Mouse (Mus musculus) lung, embryonic 15.5 days (tissue): ENCODE data around the gene Chchd3. TPM values are rescaled to one million over a fixed set of nuclear protein-coding genes. Genes with fewer than 3 reads are reported as not detected.
A peak's percentile ranks its signal among the peaks of the same experiment; 100 is the strongest.

Source experiments
- ATAC-seq: fragments of 200-750 bp; cut with Nextera tagmentation; 2 replicates; pipeline ENCODE4 v1.8.0; 2017; ENCODE audit warnings: moderate number of reproducible peaks, borderline replicate concordance; ENCODE audit not compliant: low FRiP score, low TSS enrichment; ENCODE audit errors: extremely low read depth
- H3K27ac ChIP-seq: fragments of 300-500 bp; sonication (generic); 2 replicates; pipeline ENCODE4 v1.5.1; 2015; ENCODE audit warnings: moderate library complexity, mild to moderate bottlenecking, inconsistent platforms
- H3K27me3 ChIP-seq: fragments of 300-500 bp; sonication (generic); 2 replicates; pipeline ENCODE4 v1.6.1; 2015; ENCODE audit warnings: inconsistent platforms
- H3K36me3 ChIP-seq: fragments of 300-500 bp; sonication (generic); 2 replicates; pipeline ENCODE4 v1.6.1; 2015; ENCODE audit warnings: inconsistent platforms
- H3K4me1 ChIP-seq: fragments of 300-500 bp; sonication (generic); 2 replicates; pipeline ENCODE4 v1.6.1; 2015; ENCODE audit warnings: inconsistent platforms
- H3K4me2 ChIP-seq: fragments of 300-500 bp; sonication (generic); 2 replicates; pipeline ENCODE4 v1.6.1; 2015; ENCODE audit warnings: inconsistent platforms, mild to moderate bottlenecking, moderate library complexity
- H3K4me3 ChIP-seq: fragments of 300-500 bp; sonication (generic); 2 replicates; pipeline ENCODE4 v1.5.1; 2015; ENCODE audit warnings: mild to moderate bottlenecking, inconsistent platforms
- H3K9ac ChIP-seq: fragments of 300-500 bp; sonication (generic); 2 replicates; pipeline ENCODE4 v1.6.1; 2015; ENCODE audit warnings: inconsistent platforms
- H3K9me3 ChIP-seq: fragments of 300-500 bp; sonication (generic); 2 replicates; pipeline ENCODE4 v1.6.1; 2016; ENCODE audit warnings: inconsistent platforms
- WGBS: fragments of 180-500 bp; shearing (Covaris S2); methylation state at CpG from one replicate; pipeline ENCODE4 v1.1.7; 2015; 5-methylcytosine and 5-hydroxymethylcytosine counted together
- polyA plus RNA-seq: library from polyadenylated mRNA; unstranded; fragments of >200 nt; fragmentation: Nextera tagmentation; extraction: Ambion mirVana; gene quantifications from 2 replicates; pipeline ENCODE4 v1.2.1, GENCODE M21; 2015

Gene Chchd3
- polyA plus RNA-seq, 1 experiment from 2014 or later, result 103 TPM

DNA sequence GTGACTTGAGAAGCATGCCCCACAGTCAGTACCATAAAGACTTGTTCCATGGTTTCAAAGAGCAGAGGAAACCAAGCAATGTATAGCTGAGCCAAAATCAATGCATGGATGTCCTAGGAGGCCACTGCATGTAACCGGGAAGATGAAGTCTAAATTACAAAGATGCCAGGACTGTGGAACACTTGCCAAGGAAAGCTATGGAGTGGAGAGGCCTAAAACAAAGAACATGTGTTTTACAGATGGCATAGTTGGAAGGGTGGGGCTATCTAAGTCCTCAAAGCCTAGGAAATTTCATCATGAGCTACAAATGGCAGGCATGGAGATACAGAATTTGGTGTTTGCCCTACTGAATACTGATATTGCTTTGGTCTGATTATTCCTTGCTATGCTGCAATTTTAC lies 137.7 kb downstream of the Chchd3 start:
- Histone ChIP-seq H3K4me3 (no peak overlapping the region), H3K27ac (no peak overlapping the region), H3K27me3 (no peaks in the 10 kb centered on the region), H3K36me3 (peaks cover 2% of the 10 kb centered on the region; the same call in 1 of the 2 replicates), H3K9me3 (no peaks in the 10 kb centered on the region), H3K9ac (no peak overlapping the region), H3K4me2 (no peak overlapping the region), H3K4me1 (no peaks in the 10 kb centered on the region)
- no peak for ATAC-seq
- WGBS, result 70% methylated on average over 1 of the region's 1 CpGs

DNA sequence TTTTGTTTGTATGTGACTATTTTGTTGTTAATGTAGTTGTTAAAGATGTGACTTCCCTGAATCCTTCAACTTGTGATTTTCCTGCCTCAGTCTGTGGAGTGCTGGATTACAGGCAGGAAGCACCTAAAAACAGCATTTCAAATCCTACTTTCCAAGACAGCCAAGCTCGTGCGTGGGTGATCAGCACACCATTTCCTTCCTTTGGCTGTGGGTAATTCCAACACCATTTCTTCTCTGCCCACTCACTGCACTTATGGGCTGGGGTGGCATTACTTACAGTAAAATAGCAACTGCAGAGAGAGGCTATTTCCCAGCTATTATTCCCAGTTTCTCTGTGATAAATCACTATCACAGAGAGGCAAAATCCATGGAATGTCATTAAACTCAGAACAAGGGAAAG lies 140.0 kb downstream of the Chchd3 start:
- ATAC-seq, result no peak
- H3K9me3 ChIP-seq, result no peaks in the 10 kb centered on the region

DNA sequence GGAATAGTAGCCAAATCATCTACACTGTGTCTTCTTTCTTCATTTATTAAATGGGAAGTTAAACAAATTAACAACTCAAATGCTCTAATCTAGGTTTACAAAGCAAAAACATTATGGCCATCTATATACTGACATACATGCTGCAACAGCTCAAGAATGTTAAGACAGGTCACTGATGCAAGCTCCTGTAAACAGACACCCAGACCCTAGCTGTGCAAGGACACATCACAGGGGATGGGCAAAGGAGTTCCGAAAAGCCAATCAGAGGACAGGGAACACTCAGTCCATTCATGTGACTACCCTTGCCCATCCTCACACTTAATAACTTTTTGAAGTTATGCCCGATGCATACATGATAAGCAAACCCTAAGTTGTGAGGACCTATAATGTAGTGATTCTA lies 149.4 kb downstream of the Chchd3 start:
- Histone ChIP-seq H3K4me1 (no peaks in the 10 kb centered on the region), H3K27ac (no peak overlapping the region), H3K36me3 (no peaks in the 10 kb centered on the region), H3K27me3 (no peaks in the 10 kb centered on the region), H3K4me3 (no peak overlapping the region), H3K4me2 (no peak overlapping the region), H3K9me3 (no peaks in the 10 kb centered on the region), H3K9ac (no peak overlapping the region)
- 79% methylated on average over 2 of the region's 2 CpGs for WGBS
- no peak for ATAC-seq

More for the DNA sequence above, 140.0 kb downstream of the Chchd3 start:
- WGBS, result 70% methylated on average over 2 of the region's 2 CpGs
- H3K36me3 ChIP-seq, result peaks cover 7% of the 10 kb centered on the region; the same call in 1 of the 2 replicates
- H3K4me3 ChIP-seq, result no peak overlapping the region
- no peaks in the 10 kb centered on the region for H3K4me1 ChIP-seq
- no peaks in the 10 kb centered on the region for H3K27me3 ChIP-seq
- no peak overlapping the region for H3K4me2 ChIP-seq
- no peak overlapping the region for H3K9ac ChIP-seq
- H3K27ac ChIP-seq, result no peak overlapping the region

DNA sequence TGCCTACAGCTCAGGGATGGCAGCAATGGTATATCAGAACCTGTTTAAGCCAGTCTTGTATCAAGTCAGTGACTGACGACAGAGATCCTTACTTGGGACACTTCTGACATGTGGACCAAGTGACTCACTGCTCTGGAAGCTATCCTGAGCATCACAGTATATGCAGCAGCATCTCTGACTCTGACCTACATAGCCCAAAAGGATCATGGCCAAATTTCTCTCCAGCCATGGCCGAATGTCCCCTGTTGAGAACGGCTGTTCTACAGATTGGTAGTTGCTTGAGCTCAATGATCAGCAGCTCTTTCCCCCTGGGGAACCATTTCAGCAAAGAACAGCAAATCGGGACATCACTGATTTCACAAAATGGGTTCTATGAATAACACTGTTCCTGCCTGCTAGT lies 161.0 kb downstream of the Chchd3 start:
- Histone ChIP-seq H3K4me3 (no peak overlapping the region), H3K27ac (no peak overlapping the region), H3K4me2 (no peak overlapping the region), H3K9me3 (no peaks in the 10 kb centered on the region), H3K36me3 (no peaks in the 10 kb centered on the region), H3K9ac (no peak overlapping the region), H3K27me3 (no peaks in the 10 kb centered on the region), H3K4me1 (no peaks in the 10 kb centered on the region)
- WGBS, result 92% methylated on average over 4 of the region's 4 CpGs
- no peak for ATAC-seq

DNA sequence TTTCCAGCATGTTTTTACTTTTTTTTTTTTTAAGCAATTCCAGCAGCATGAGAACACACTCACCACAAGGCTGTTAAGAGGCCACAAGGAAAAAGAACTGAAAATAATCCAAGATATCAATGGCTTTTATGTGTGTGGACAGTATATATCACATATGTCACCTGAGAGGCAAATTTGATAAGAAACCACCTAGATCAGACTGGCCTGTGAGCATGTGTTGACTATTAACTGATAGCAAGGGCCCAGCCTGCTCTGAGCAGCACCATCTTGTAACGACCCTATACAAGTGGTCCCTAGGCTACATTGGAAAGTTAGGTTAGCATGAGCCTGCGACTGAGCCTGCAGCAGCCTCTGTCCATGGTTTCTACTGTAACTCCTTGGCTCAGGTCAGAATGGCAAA lies 166.0 kb downstream of the Chchd3 start:
- no peak overlapping the region for H3K4me3 ChIP-seq
- H3K9ac ChIP-seq, result no peak overlapping the region
- H3K4me1 ChIP-seq, result no peaks in the 10 kb centered on the region
- H3K27me3 ChIP-seq, result no peaks in the 10 kb centered on the region
- WGBS, result 66% methylated on average over 2 of the region's 2 CpGs
- no peaks in the 10 kb centered on the region for H3K36me3 ChIP-seq
- H3K4me2 ChIP-seq, result no peak overlapping the region
- H3K27ac ChIP-seq, result no peak overlapping the region
- ATAC-seq, result no peak
- no peaks in the 10 kb centered on the region for H3K9me3 ChIP-seq

DNA sequence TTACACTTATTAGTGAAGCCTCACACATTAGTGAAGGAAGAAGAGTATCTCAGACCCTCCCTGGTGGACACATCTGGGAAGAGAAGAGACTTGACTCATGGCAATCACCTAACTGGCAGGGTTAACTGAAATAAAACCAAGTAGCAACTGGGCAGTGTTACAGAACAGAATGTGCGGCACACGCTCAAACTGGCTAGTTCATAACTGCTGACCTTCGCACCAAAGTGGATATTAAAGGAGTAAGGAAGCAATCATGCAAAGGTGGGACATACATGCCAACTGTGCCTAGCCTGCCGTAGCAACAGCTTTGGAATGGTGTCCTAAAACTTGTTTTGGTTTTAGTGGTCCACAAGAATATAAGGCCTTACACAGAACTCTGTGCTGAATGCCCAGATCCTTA lies 169.3 kb downstream of the Chchd3 start:
- Histone ChIP-seq H3K4me3 (no peak overlapping the region), H3K36me3 (no peaks in the 10 kb centered on the region), H3K4me2 (no peak overlapping the region), H3K27me3 (no peaks in the 10 kb centered on the region), H3K27ac (no peak overlapping the region), H3K9me3 (no peaks in the 10 kb centered on the region), H3K4me1 (no peaks in the 10 kb centered on the region), H3K9ac (no peak overlapping the region)
- 96% methylated on average over 4 of the region's 4 CpGs for WGBS
- no peak for ATAC-seq

DNA sequence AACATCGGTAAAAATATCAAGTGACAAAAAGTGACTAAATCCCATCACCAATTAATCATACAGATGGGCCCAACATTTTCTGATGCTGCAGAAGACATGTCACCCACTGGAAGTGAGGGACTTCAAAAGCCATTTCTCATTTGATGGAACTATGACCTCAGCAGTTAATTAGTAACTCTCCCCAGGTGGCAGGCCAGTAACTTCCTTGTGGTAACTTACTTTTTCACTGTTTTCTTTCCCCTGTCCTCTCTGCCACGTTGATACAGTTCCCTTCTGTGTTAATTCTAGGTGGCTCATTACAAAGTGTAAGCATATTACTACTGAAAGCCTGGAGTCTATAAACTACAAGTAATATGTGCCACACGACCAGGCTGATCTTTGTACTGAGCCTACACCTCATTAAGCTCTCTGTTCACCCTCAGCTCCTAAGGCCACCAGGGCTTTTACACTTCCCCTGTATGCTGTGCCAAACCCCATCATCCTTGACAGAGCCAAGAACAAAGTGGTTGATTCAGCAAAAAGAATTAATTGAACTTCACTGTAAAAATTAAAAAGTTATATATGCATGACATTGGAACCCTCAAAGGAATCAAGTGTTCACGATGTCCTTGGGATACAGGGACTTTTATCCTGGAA lies 171.0 kb downstream of the Chchd3 start:
- no peak for ATAC-seq
- WGBS, result 50% methylated on average over 4 of the region's 4 CpGs
- Histone ChIP-seq H3K4me1 (no peaks in the 10 kb centered on the region), H3K4me3 (no peak overlapping the region), H3K27ac (no peak overlapping the region), H3K9me3 (no peaks in the 10 kb centered on the region), H3K4me2 (no peak overlapping the region), H3K9ac (no peak overlapping the region), H3K36me3 (no peaks in the 10 kb centered on the region), H3K27me3 (no peaks in the 10 kb centered on the region)

DNA sequence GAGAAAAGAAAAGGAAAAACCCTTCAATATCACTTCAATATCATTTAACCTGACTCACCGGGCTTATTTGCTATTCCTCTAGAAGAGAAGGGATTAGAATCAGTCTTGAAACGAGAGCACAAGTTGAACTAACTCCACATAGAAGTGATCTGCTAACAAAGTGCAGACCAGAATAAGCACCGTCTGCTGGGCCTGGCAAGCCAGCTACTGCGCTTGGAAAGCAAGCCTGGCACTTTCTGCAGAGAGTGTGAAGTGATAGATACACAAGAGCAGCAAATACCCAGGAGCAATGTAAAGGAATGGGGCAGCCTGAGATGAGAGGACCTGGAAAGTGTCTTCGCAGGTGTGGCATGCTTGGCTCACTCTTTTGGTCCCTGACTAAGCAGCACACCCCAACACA lies 181.5 kb downstream of the Chchd3 start:
- Histone ChIP-seq H3K27me3 (no peaks in the 10 kb centered on the region), H3K9me3 (no peaks in the 10 kb centered on the region), H3K4me1 (no peaks in the 10 kb centered on the region), H3K36me3 (no peaks in the 10 kb centered on the region), H3K27ac (no peak overlapping the region), H3K4me3 (no peak overlapping the region), H3K9ac (no peak overlapping the region), H3K4me2 (no peak overlapping the region)
- ATAC-seq, result no peak
- WGBS, result 57% methylated on average over 5 of the region's 5 CpGs

DNA sequence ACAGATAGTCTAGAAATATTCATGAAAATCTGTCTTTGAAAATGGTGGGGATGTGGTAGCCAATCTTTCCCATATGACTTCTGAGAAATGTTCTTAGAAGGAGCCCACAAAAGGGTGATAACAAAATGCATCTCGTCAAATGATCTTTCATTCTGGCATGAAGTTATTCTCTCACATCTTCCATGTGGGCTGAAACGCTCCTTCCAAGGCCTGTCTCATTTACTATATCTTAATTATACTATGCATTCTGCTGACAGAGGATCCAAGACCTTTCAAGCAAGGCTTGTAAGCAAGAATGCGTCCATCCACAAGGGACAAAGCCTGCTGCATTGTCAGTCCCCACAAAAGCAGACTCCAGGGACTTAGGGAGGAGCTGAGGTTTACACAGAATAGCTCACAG lies 185.9 kb downstream of the Chchd3 start:
- Histone ChIP-seq H3K27me3 (no peaks in the 10 kb centered on the region), H3K4me1 (peaks cover 10% of the 10 kb centered on the region)
- no peak for ATAC-seq

DNA sequence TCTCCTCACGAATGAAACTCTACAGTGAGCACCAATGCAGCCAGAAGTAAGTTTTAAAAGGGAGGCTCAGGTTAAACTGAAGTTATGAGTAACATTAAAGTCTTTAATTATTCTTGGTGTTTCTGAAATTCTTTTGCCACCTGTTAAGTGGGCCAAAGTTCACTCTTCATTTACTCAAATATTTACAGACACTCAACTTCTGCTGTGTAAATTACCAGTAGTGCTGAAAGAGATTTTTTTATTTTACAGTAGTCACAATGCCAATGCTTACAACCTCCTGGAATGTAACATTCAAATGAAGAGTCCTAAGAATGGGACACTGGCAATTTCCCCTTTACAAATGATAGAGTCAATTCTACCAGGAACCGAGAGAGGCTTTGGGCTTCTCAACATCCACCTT lies 187.3 kb downstream of the Chchd3 start:
- Histone ChIP-seq H3K4me1 (peaks cover 10% of the 10 kb centered on the region), H3K36me3 (peaks cover 8% of the 10 kb centered on the region; the same call in 1 of the 2 replicates), H3K9me3 (no peaks in the 10 kb centered on the region), H3K27me3 (no peaks in the 10 kb centered on the region), H3K27ac (0 out of 2 replicates have a peak overlapping the region, but pooled peaks have one; percentile 33), H3K9ac (no peak overlapping the region), H3K4me3 (no peak overlapping the region), H3K4me2 (no peak overlapping the region)
- ATAC-seq, result no peak
- WGBS, result 57% methylated on average over 2 of the region's 2 CpGs

More for the DNA sequence above, 185.9 kb downstream of the Chchd3 start:
- Histone ChIP-seq H3K4me3 (no peak overlapping the region), H3K9ac (no peak overlapping the region), H3K4me2 (no peak overlapping the region), H3K36me3 (peaks cover 5% of the 10 kb centered on the region; the same call in 1 of the 2 replicates), H3K27ac (no peak overlapping the region), H3K9me3 (no peaks in the 10 kb centered on the region)
- WGBS, result 62% methylated on average over 3 of the region's 3 CpGs

DNA sequence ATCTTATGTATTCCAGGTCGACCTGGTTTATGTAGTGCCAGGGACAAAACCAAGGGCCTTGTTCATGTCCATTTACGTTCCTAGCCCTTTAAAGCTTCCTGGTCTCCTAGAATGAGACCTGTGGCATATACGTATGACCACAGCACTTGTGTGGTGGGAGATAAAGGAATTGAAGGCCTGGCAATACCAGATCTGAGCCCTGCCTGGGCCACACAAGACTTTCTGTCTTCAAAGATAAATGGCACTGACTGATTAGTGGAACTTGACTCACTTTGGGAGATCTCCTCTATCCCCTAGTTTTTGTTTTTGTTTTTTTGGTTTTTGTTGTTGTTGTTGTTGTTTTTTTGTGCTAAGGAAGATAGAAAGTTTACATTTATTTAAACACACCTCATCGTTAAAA lies 209.1 kb downstream of the Chchd3 start:
- Histone ChIP-seq H3K27ac (no peak overlapping the region), H3K4me1 (no peaks in the 10 kb centered on the region), H3K9me3 (no peaks in the 10 kb centered on the region), H3K4me3 (no peak overlapping the region), H3K9ac (no peak overlapping the region), H3K27me3 (no peaks in the 10 kb centered on the region), H3K36me3 (no peaks in the 10 kb centered on the region), H3K4me2 (no peak overlapping the region)
- ATAC-seq, result no peak
- 74% methylated on average over 4 of the region's 4 CpGs for WGBS

DNA sequence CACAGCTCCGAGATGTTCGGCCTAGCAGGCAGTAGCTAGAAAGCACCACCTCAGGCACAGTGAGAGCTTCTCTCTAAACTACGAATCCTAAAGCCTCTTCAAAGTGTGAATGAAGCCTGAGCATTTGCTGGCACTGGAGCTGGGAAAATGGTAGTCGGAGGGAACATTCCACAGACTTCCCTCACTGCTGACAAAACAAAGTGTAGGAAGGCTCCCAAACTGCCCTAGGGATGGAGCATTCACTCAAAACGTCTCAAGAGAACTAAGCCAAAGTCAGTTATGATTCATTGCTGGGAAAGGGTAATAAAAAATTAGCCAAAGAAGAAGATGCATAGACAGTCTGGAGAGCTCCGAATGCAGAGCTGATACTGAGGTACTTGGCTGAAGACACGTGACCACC lies 211.1 kb downstream of the Chchd3 start:
- 73% methylated on average over 7 of the region's 7 CpGs for WGBS
- H3K27me3 ChIP-seq, result no peaks in the 10 kb centered on the region
- ATAC-seq, result no peak
- H3K36me3 ChIP-seq, result no peaks in the 10 kb centered on the region
- peaks cover 14% of the 10 kb centered on the region; the same call in 1 of the 2 replicates for H3K4me1 ChIP-seq
- no peak overlapping the region for H3K9ac ChIP-seq
- H3K4me3 ChIP-seq, result no peak overlapping the region
- no peak overlapping the region for H3K4me2 ChIP-seq
- H3K27ac ChIP-seq, result no peak overlapping the region
- no peaks in the 10 kb centered on the region for H3K9me3 ChIP-seq

DNA sequence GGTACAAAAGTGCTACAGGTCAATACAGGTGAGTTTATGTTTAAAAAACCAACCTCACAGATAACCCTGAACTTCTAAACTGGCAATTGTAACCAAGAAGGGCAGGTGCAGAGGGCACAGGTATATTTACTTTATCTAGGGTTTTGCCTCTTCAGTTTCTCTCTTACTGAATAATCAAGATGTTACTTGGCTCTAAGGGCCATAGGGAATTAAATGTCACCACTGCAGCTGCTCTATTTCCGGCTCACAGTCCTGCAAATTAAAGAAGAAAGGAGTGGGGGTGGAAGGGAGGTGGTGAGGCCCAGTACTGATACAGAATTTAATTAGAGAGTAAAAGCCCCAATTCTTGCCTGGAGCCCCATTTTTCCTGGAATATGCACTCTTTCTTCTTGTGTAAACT lies 214.6 kb downstream of the Chchd3 start:
- Histone ChIP-seq H3K9ac (no peak overlapping the region), H3K4me3 (no peak overlapping the region), H3K9me3 (no peaks in the 10 kb centered on the region), H3K27me3 (no peaks in the 10 kb centered on the region), H3K36me3 (no peaks in the 10 kb centered on the region), H3K4me1 (peaks cover 14% of the 10 kb centered on the region; the same call in 1 of the 2 replicates), H3K27ac (no peak overlapping the region), H3K4me2 (no peak overlapping the region)
- WGBS, result 31% methylated on average over 1 of the region's 1 CpGs
- ATAC-seq, result no peak
